Mouse (Mus musculus) ES-Bruce4 (cell line): ENCODE results near the gene Gls. TPM values are rescaled to one million over a fixed set of nuclear protein-coding genes. Genes with fewer than 3 reads are reported as not detected.
A peak's percentile ranks its signal among the peaks of the same experiment; 100 is the strongest.

Source experiments
- H3K27ac ChIP-seq: 2 replicates; pipeline ENCODE4 v1.5.1; 2012; ENCODE audit warnings: low read length, inconsistent platforms; ENCODE audit not compliant: insufficient read depth
- H3K27me3 ChIP-seq: 2 replicates; pipeline ENCODE4 v1.6.1; 2012; ENCODE audit warnings: mild to moderate bottlenecking, low read length, inconsistent platforms; ENCODE audit not compliant: control insufficient read depth, poor library complexity, insufficient read depth, severe bottlenecking
- H3K36me3 ChIP-seq: 2 replicates; pipeline ENCODE4 v1.6.1; 2012; ENCODE audit warnings: inconsistent platforms, mild to moderate bottlenecking, low read length, moderate library complexity; ENCODE audit not compliant: control insufficient read depth, poor library complexity, insufficient read depth, severe bottlenecking
- H3K4me1 ChIP-seq: one replicate; pipeline ENCODE4 v1.8.1; 2011; ENCODE audit warnings: low read length; ENCODE audit not compliant: control insufficient read depth, insufficient read depth
- H3K4me3 ChIP-seq: 2 replicates; pipeline ENCODE4 v1.5.1; 2011; ENCODE audit warnings: low read depth, mild to moderate bottlenecking, low read length
- H3K9ac ChIP-seq: 2 replicates; pipeline ENCODE4 v1.6.1; 2012; ENCODE audit warnings: low read depth, mild to moderate bottlenecking, inconsistent platforms; ENCODE audit not compliant: poor library complexity, severe bottlenecking
- H3K9me3 ChIP-seq: replicated peaks from 2 replicates; pipeline ENCODE4 v1.6.1; 2012; ENCODE audit warnings: mild to moderate bottlenecking, low read length, inconsistent platforms; ENCODE audit not compliant: control insufficient read depth, poor library complexity, insufficient read depth, severe bottlenecking
- CTCF ChIP-seq: IDR thresholded peaks from one replicate; pipeline ENCODE4 v1.8.1; 2011; ENCODE audit warnings: low read depth, low read length
- EP300 ChIP-seq: IDR thresholded peaks from 2 replicates; pipeline ENCODE4 v1.6.1; 2011; ENCODE audit warnings: low read depth, low read length; ENCODE audit not compliant: insufficient read depth
- POLR2A ChIP-seq: IDR thresholded peaks from one replicate; pipeline ENCODE4 v1.8.1; 2011; ENCODE audit warnings: low read length; ENCODE audit not compliant: insufficient read depth
- polyA plus RNA-seq: library from polyadenylated mRNA; stranded (reverse); fragments of >200 nt; gene quantifications from 2 replicates; pipeline ENCODE4 v1.2.4, GENCODE M21; 2011; ENCODE audit warnings: low read depth; ENCODE audit not compliant: missing spikeins, insufficient read depth, insufficient read length

Gene Gls
- polyA plus RNA-seq, 1 experiment, result 195 TPM

- Histone ChIP-seq H3K4me1 (no peaks in the 10 kb centered on the region), H3K4me3 (no peak overlapping the region), H3K9ac (no peak overlapping the region), H3K36me3 (no peaks in the 10 kb centered on the region), H3K27ac (no peak overlapping the region), H3K27me3 (no peaks in the 10 kb centered on the region), H3K9me3 (no peaks in the 10 kb centered on the region)
- no peak for TF ChIP-seq EP300
- no peak for TF ChIP-seq CTCF
- TF ChIP-seq POLR2A, result no peak
These were observed 62.3 kb downstream of the Gls start for GRCm38 (mm10) chr1:52170747-52171146.

- no peak for TF ChIP-seq POLR2A
- TF ChIP-seq EP300, result no peak
- TF ChIP-seq CTCF, result peak; percentile 75
These were observed 63.0 kb downstream of the Gls start for GRCm38 (mm10) chr1:52170057-52170456.

DNA sequence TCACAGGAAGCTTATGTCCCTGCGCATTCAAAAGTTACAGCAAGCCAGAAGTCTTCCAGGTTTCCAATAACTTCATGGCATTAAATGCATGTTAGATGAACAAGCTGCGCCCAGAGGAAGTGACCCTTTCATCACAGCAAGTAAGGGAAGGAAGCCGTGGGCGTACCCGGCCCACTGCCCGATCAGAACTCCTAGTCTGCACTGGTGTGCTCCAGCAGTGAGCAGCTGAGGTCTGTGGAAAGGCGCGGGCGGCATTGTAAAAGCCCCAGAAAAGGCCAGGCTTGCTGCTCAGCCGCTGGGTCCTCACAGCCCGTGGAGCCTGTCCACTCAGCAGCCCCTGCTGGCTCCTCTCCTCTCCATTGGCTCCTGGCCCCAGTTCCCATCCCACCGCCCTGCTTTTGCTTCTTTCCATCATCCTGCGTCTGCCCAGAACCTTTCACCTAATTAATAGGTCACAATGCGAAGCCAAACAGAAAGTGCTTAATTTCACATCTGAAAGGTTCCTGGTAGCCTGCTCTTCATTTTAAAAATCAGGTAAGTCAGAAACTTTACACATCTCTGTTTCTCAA lies 66.3 kb downstream of the Gls start:
- no peaks in the 10 kb centered on the region for H3K36me3 ChIP-seq
- TF ChIP-seq CTCF (no peak), POLR2A (no peak), EP300 (no peak)
- H3K27me3 ChIP-seq, result no peaks in the 10 kb centered on the region
- H3K4me3 ChIP-seq, result peak overlapping the region; percentile 34
- no peaks in the 10 kb centered on the region for H3K4me1 ChIP-seq
- H3K27ac ChIP-seq, result no peak overlapping the region
- no peaks in the 10 kb centered on the region for H3K9me3 ChIP-seq
- no peak overlapping the region for H3K9ac ChIP-seq

More at GRCm38 (mm10) chr1:52170057-52170456, 63.0 kb downstream of the Gls start:
- Histone ChIP-seq H3K4me3 (no peak overlapping the region), H3K4me1 (no peaks in the 10 kb centered on the region), H3K36me3 (no peaks in the 10 kb centered on the region), H3K27me3 (no peaks in the 10 kb centered on the region), H3K9ac (no peak overlapping the region), H3K9me3 (no peaks in the 10 kb centered on the region), H3K27ac (no peak overlapping the region)

- no peaks in the 10 kb centered on the region for H3K9me3 ChIP-seq
- H3K4me3 ChIP-seq, result no peak overlapping the region
- no peaks in the 10 kb centered on the region for H3K27me3 ChIP-seq
- H3K27ac ChIP-seq, result no peak overlapping the region
- H3K9ac ChIP-seq, result no peak overlapping the region
- H3K4me1 ChIP-seq, result no peaks in the 10 kb centered on the region
- H3K36me3 ChIP-seq, result no peaks in the 10 kb centered on the region
- TF ChIP-seq POLR2A (no peak), EP300 (no peak), CTCF (no peak)
These were observed 69.2 kb downstream of the Gls start for GRCm38 (mm10) chr1:52163707-52164457.

GRCm38 (mm10) chr1:52161151-52161550 lies 71.9 kb downstream of the Gls start:
- no peak for TF ChIP-seq EP300
- TF ChIP-seq POLR2A, result no peak
- no peak for TF ChIP-seq CTCF
- Histone ChIP-seq H3K27ac (no peak overlapping the region), H3K9ac (no peak overlapping the region), H3K9me3 (no peaks in the 10 kb centered on the region), H3K27me3 (no peaks in the 10 kb centered on the region), H3K36me3 (no peaks in the 10 kb centered on the region), H3K4me1 (no peaks in the 10 kb centered on the region), H3K4me3 (no peak overlapping the region)

DNA sequence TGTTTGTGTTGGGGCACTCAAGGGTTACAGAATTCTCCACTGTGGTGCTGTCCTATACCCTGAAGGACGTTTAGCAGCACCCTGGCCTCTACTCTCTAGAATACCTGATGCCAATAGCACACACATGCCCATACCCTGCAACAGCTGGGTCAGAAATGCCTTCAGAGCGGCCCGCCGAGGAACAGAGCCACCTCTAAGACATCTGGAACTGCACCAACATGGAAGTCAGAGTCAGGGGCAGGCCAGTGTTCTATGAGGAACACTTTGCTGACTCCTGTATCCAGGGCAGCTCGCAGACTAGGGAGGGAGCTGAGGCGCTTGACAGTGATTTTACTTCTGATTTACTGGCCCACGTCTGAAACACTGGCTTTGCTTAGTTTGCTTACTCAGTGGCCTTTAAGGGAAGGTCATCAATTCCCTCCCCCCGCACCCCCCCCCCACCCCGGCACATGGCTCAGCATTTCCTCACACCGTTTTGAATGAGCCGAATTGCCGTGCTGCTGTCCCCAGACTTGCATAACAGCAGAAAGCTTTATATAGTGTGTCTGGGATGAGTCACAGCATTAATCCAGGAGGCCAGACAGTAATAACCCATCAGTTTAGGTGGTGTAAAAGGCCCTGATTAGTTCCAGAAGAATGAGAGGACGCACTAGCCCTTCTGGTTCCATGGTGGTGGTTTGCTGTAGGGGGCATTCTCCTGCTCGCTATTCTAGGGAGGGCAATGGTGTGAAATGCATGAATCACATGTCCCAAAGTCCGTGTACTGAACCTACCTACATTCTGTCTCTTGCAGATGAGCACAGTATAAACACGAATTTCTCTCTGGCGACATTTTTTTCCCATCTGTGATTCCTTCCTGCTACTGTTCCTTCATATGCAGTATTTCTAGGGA lies 74.3 kb downstream of the Gls start:
- Histone ChIP-seq H3K4me3 (peak overlapping the region; percentile 31; the same call in 1 of the 2 replicates), H3K9me3 (no peaks in the 10 kb centered on the region), H3K4me1 (no peaks in the 10 kb centered on the region), H3K27me3 (no peaks in the 10 kb centered on the region), H3K36me3 (no peaks in the 10 kb centered on the region), H3K27ac (no peak overlapping the region), H3K9ac (no peak overlapping the region)
- TF ChIP-seq CTCF, result no peak
- no peak for TF ChIP-seq EP300
- no peak for TF ChIP-seq POLR2A
